Mouse (Mus musculus) hindbrain, embryonic 16.5 days (tissue): ENCODE data around the gene Nt5c1a. TPM values are rescaled to one million over a fixed set of nuclear protein-coding genes. Genes with fewer than 3 reads are reported as not detected.

Experiments used
- ATAC-seq: fragments of 200-750 bp; cut with Nextera tagmentation; 2 replicates; pipeline ENCODE4 v1.8.0; 2017; ENCODE audit warnings: moderate TSS enrichment, moderate library complexity
- H3K27ac ChIP-seq: fragments of 300-500 bp; sonication (generic); 2 replicates; pipeline ENCODE4 v1.5.1; 2014; ENCODE audit warnings: low read depth, mild to moderate bottlenecking, control low read depth, low read length, moderate library complexity
- H3K27me3 ChIP-seq: fragments of 300-500 bp; sonication (generic); replicated peaks from 2 replicates; pipeline ENCODE4 v1.6.1; 2014; ENCODE audit warnings: low read length; ENCODE audit not compliant: control insufficient read depth, insufficient read depth
- H3K36me3 ChIP-seq: fragments of 300-500 bp; sonication (generic); 2 replicates; pipeline ENCODE4 v1.6.1; 2014; ENCODE audit warnings: mild to moderate bottlenecking, low read length, moderate library complexity, mixed read lengths; ENCODE audit not compliant: control insufficient read depth, insufficient read depth
- H3K4me1 ChIP-seq: fragments of 300-500 bp; sonication (generic); 2 replicates; pipeline ENCODE4 v1.6.1; 2014; ENCODE audit warnings: low read depth, low read length; ENCODE audit not compliant: control insufficient read depth, insufficient read depth
- H3K4me2 ChIP-seq: fragments of 300-500 bp; sonication (generic); 2 replicates; pipeline ENCODE4 v1.6.1; 2014; ENCODE audit warnings: mild to moderate bottlenecking, low read length, control low read depth, moderate library complexity
- H3K4me3 ChIP-seq: fragments of 300-500 bp; sonication (generic); 2 replicates; pipeline ENCODE4 v1.5.1; 2014; ENCODE audit warnings: mild to moderate bottlenecking, low read length, control low read depth, moderate library complexity
- H3K9ac ChIP-seq: fragments of 300-500 bp; sonication (generic); 2 replicates; pipeline ENCODE4 v1.6.1; 2014; ENCODE audit warnings: low read depth, mild to moderate bottlenecking, control low read depth, low read length, moderate library complexity
- H3K9me3 ChIP-seq: fragments of 300-500 bp; sonication (generic); 2 replicates; pipeline ENCODE4 v1.6.1; 2014; ENCODE audit warnings: mild to moderate bottlenecking, low read length, moderate library complexity; ENCODE audit not compliant: control insufficient read depth
- whole genome bisulfite sequencing: fragments of 180-500 bp; shearing (Covaris S2); extraction: QIAGEN DNeasy Blood & Tissue Kit; methylation state at CpG from one replicate; pipeline ENCODE4 v1.1.7; 2014; 5-methylcytosine and 5-hydroxymethylcytosine counted together
- polyA plus RNA-seq: library from polyadenylated mRNA; unstranded; fragments of >200 nt; fragmentation: Nextera tagmentation; extraction: Ambion mirVana; gene quantifications from 2 replicates; pipeline ENCODE4 v1.2.1, GENCODE M21; 2015

Gene Nt5c1a
- polyA plus RNA-seq, 1 experiment from 2014 or later, result 0.16 TPM

- peaks cover 4% of the 10 kb centered on the region for H3K4me1 ChIP-seq
- WGBS, result 69% methylated on average over 5 of the region's 5 CpGs
- 0 out of 2 replicates have a peak, but pooled peaks have one; percentile 40 for ATAC-seq
Measured at GRCm38 (mm10) chr4:123252214-123252613, 50.9 kb downstream of the Nt5c1a start.

DNA sequence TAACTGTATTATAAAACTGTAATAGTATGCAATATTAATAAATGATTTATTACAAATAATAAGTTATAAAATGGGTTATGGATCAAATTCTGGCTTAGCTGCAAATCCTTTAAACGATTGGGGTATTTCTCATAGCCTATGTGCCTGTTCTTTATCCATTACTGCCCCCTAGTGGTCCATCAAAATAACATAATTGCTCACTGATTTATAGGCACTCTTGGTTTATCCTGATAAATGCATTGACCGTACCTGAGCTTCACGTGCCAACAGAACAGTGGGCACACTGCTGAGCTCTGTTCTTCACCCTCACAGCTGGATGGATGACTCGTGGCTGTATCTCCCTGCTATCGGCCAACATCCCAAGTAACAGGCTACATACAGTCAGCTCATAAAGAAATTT lies 53.3 kb downstream of the Nt5c1a start:
- WGBS, result 17% methylated on average over 5 of the region's 5 CpGs
- Histone ChIP-seq H3K36me3 (no peaks in the 10 kb centered on the region), H3K27ac (no peak overlapping the region), H3K9me3 (no peaks in the 10 kb centered on the region), H3K4me1 (peaks cover 4% of the 10 kb centered on the region), H3K4me2 (no peak overlapping the region), H3K27me3 (no peaks in the 10 kb centered on the region), H3K4me3 (no peak overlapping the region), H3K9ac (no peak overlapping the region)
- peak; percentile 83 for ATAC-seq

More at GRCm38 (mm10) chr4:123252214-123252613, 50.9 kb downstream of the Nt5c1a start:
- H3K27ac ChIP-seq, result no peak overlapping the region
- no peak overlapping the region for H3K4me2 ChIP-seq
- no peak overlapping the region for H3K4me3 ChIP-seq
- H3K9ac ChIP-seq, result no peak overlapping the region
- H3K36me3 ChIP-seq, result no peaks in the 10 kb centered on the region
- H3K27me3 ChIP-seq, result no peaks in the 10 kb centered on the region
- H3K9me3 ChIP-seq, result no peaks in the 10 kb centered on the region

DNA sequence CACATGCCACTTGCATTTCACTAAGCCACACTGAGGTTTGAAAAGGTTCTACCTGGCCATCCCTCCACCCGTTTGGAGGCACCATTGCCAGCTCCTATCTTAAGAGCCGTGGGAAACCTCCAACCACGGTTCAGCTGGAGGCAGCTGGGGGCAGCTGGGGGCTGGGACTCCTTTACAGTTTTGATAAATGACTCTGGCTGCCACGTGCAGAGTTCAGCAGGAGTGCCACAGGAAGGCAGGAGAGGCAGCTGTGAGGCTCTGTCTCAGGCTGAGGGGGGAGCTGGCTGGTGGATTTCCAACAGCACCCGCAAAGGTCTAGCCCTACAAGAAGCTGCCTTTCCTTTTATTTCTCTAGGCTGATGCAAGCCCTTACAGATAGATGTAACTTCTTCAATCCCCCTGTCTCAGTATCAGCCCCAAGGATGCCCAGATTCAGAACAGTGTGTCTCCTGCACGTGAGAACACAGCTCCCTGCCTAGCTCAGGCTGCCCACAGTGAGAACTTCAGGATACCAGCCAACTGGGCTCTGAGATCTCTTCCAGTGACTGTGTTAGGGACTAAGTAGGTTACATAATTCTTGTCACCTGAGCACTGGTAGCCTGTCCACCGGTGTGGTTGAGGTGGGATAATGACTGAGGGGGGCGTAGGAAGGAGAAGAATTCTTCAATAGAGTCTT lies 58.9 kb downstream of the Nt5c1a start:
- Histone ChIP-seq H3K4me1 (no peaks in the 10 kb centered on the region; the same call in 1 of the 2 replicates), H3K9ac (no peak overlapping the region), H3K27ac (no peak overlapping the region), H3K4me3 (no peak overlapping the region), H3K4me2 (no peak overlapping the region), H3K36me3 (no peaks in the 10 kb centered on the region), H3K27me3 (no peaks in the 10 kb centered on the region), H3K9me3 (no peaks in the 10 kb centered on the region)
- no peak for ATAC-seq
- WGBS, result 39% methylated on average over 8 of the region's 8 CpGs

- H3K4me3 ChIP-seq, result no peak within 1 kb of the TSS
- no peak within 1 kb of the TSS for H3K9ac ChIP-seq
- no peaks in the 10 kb centered on the region for H3K27me3 ChIP-seq
- no peak within 1 kb of the TSS for H3K27ac ChIP-seq
- no peaks in the 10 kb centered on the region for H3K9me3 ChIP-seq
- no peak for ATAC-seq
- H3K4me1 ChIP-seq, result no peaks in the 10 kb centered on the region; the same call in 1 of the 2 replicates
- 72% methylated on average over 5 of the region's 5 CpGs for WGBS
- H3K36me3 ChIP-seq, result no peaks in the 10 kb centered on the region
- no peak within 1 kb of the TSS for H3K4me2 ChIP-seq
Measured at GRCm38 (mm10) chr4:123261721-123262401, 60.6 kb downstream of the Nt5c1a start, which contains the start of gene Pabpc4. TSS of gene Pabpc4 (plus strand) at chr4:123262351.

Other genes with a start within 250 kb of the Nt5c1a start
- gene Mfsd2a, start 240.3 kb upstream of the Nt5c1a start, polyA plus RNA-seq, result 34.3 and 36.5 TPM in 2 replicates
- 34.1 and 44.7 TPM in 2 replicates for gene Mycl, start 205.9 kb upstream of the Nt5c1a start, polyA plus RNA-seq
- 21.4 and 21.5 TPM in 2 replicates for gene Trit1, start 184.9 kb upstream of the Nt5c1a start, polyA plus RNA-seq
- 0.56 and 0.58 TPM in 2 replicates for gene Bmp8b, start 96.3 kb upstream of the Nt5c1a start, polyA plus RNA-seq
- 0.59 and 0.81 TPM in 2 replicates for gene Oxct2b, start 85.2 kb upstream of the Nt5c1a start, polyA plus RNA-seq
- gene Ppie, start 61.6 kb upstream of the Nt5c1a start, polyA plus RNA-seq, result 53.4 and 54.2 TPM in 2 replicates
- 46.7 and 63.6 TPM in 2 replicates for gene Hpcal4, start 18.3 kb upstream of the Nt5c1a start, polyA plus RNA-seq
- 5.3 and 7.6 TPM in 2 replicates for gene Heyl, start 32.1 kb downstream of the Nt5c1a start, polyA plus RNA-seq
- gene Pabpc4, start 60.8 kb downstream of the Nt5c1a start, polyA plus RNA-seq, result 23.0 and 31.4 TPM in 2 replicates
- 0.12 and 0.14 TPM in 2 replicates for gene Oxct2a, start 122.1 kb downstream of the Nt5c1a start, polyA plus RNA-seq
- gene Bmp8a, start 141.7 kb downstream of the Nt5c1a start, polyA plus RNA-seq, result 0.22 and 0.26 TPM in 2 replicates